Mouse (Mus musculus) erythroblast, embryonic 14.5 days (primary cell): Measurements from ENCODE around the gene Olfr1369-ps1.

Experiments used
- GATA1 ChIP-seq: IDR thresholded peaks from 2 replicates; pipeline ENCODE4 v1.6.1; 2012; ENCODE audit warnings: low read length, inconsistent platforms, mixed read lengths
- TAL1 ChIP-seq: IDR thresholded peaks from 3 replicates; pipeline ENCODE4 v1.6.1; 2012; ENCODE audit warnings: low read length, inconsistent platforms, mixed read lengths

DNA sequence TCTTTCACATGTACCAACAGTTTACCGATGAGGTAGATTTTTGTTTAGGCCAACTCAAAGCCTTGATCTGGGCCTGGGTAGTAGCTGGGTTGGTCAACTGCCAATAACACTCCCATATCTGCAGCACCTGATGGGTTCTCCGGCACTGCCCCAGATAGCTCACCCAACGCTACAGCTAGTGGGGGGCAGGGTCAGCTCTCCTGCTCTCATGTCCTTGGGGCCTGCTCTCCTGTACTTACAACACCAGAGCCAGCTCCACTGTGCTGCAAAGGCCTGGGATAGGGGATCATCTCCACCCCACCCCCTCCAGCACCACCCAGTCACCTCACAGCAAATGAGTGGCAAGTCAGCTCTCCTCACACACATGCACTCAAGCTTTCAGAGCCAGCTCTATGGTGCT, 1.5 kb upstream of the Olfr1369-ps1 start:
- no peak for TF ChIP-seq TAL1
- TF ChIP-seq GATA1: no peak
